11 mouse cellular contexts compared by ENCODE assay signal in the genomic region with DNA sequence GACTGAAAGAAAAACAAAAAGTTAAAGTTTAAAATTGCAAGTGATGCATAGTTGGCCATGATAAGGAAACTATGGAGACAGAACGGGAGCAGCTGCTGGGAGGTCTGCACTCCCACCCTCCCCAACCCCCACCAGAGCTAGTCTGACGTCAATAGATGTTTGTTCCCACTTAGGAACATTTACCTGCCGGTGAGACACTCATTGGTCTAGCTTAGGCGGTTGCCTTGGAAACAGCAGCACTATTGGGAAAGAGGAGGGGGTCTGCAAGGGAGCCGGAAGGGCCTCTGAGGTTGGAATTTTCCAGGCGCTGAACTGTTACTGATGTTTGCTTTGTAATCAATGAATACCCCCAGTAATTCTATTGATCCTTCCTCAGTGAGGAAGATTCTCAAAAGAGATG.
A peak's percentile ranks its signal among the peaks of the same experiment; 100 is the strongest.
DNase-seq lines count a peak whose midpoint lies in the region; ATAC-seq lines count a peak whose summit lies in the region.
"Had no signal": no experiment of that assay in that cellular context is flagged by ENCODE, and none has a peak within 500 bp of the region (broad histone marks: within the 10 kb centered on the region; RNA-seq: fewer than 3 reads in every experiment).

No protein-coding gene starts in this region.

- ATAC-seq in kidney, embryonic 15.5 days (replicated peaks; ENCODE audit: low FRiP score) = peak; percentile 57; the same call in 1 of the 2 replicates
- peak; percentile 90 for ATAC-seq in hindbrain, embryonic 14.5 days (ENCODE audit: low FRiP score)
- peak; percentile 75 for ATAC-seq in midbrain, embryonic 14.5 days (ENCODE audit: low FRiP score, low TSS enrichment)
- no peak for ATAC-seq in granulocyte monocyte progenitor cell, adult 5-6 weeks (replicated peaks; ENCODE audit: poor library complexity, severe bottlenecking)

- H3K4me2 ChIP-seq in kidney, embryonic 15.5 days = peak overlapping the region; percentile 14
- 0 out of 2 replicates have a peak overlapping the region, but pooled peaks have one; percentile 2 for H3K4me2 ChIP-seq in hindbrain, embryonic 14.5 days (replicated peaks)
- no peak overlapping the region for H3K4me2 ChIP-seq in midbrain, embryonic 14.5 days (ENCODE audit: low read length)

- H3K27me3 ChIP-seq in kidney, embryonic 15.5 days = no peaks in the 10 kb centered on the region
- no peaks in the 10 kb centered on the region for H3K27me3 ChIP-seq in hindbrain, embryonic 14.5 days (ENCODE audit: control insufficient read depth, insufficient read depth, low read length)
- no peaks in the 10 kb centered on the region for H3K27me3 ChIP-seq in midbrain, embryonic 14.5 days (ENCODE audit: control insufficient read depth, insufficient read depth, low read length)

- H3K9ac ChIP-seq in kidney, embryonic 15.5 days = no peak overlapping the region
- H3K9ac ChIP-seq in hindbrain, embryonic 14.5 days = no peak overlapping the region
- H3K9ac ChIP-seq in midbrain, embryonic 14.5 days (replicated peaks; ENCODE audit: low read length) = no peak overlapping the region

- WGBS in kidney, embryonic 15.5 days = 16% methylated on average over 6 of the region's 6 CpGs
- 4% methylated on average over 6 of the region's 6 CpGs for WGBS in hindbrain, embryonic 14.5 days
- 6% methylated on average over 6 of the region's 6 CpGs for whole genome bisulfite sequencing in midbrain, embryonic 14.5 days

- peaks cover 42% of the 10 kb centered on the region for H3K4me1 ChIP-seq in kidney, embryonic 15.5 days
- peaks cover 22% of the 10 kb centered on the region for H3K4me1 ChIP-seq in hindbrain, embryonic 14.5 days (replicated peaks; ENCODE audit: control insufficient read depth, insufficient read depth, low read length)
- H3K4me1 ChIP-seq in midbrain, embryonic 14.5 days (ENCODE audit: control insufficient read depth, insufficient read depth, low read length) = peaks cover 18% of the 10 kb centered on the region

- no peak for DNase-seq in kidney, postnatal 25 days
- peak; percentile 77 for DNase-seq in embryo, embryonic 10.5 days (ENCODE audit: low spot score)
- peak; percentile 60 for DNase-seq in hindbrain, embryonic 14.5 days (ENCODE audit: low spot score)
- peak; percentile 85 for DNase-seq in midbrain, embryonic 14.5 days
- DNase-seq in spleen, adult 12 weeks (ENCODE audit: low spot score) = no peak
- no peak for DNase-seq in urinary bladder, adult 2 months (ENCODE audit: low spot score)
- DNase-seq: adrenal gland, postnatal 10 days; B cell, adult 2 months had no signal

- H3K4me3 ChIP-seq in kidney, embryonic 15.5 days (replicated peaks) = no peak overlapping the region
- no peak overlapping the region for H3K4me3 ChIP-seq in hindbrain, embryonic 14.5 days (replicated peaks; ENCODE audit: low read length)
- no peak overlapping the region for H3K4me3 ChIP-seq in midbrain, embryonic 14.5 days (replicated peaks; ENCODE audit: low read depth, low read length)
- H3K4me3 ChIP-seq: myocyte had no signal

- H3K36me3 ChIP-seq in kidney, embryonic 15.5 days = no peaks in the 10 kb centered on the region
- no peaks in the 10 kb centered on the region for H3K36me3 ChIP-seq in hindbrain, embryonic 14.5 days (replicated peaks; ENCODE audit: control insufficient read depth, insufficient read depth)
- H3K36me3 ChIP-seq in midbrain, embryonic 14.5 days (ENCODE audit: control insufficient read depth, insufficient read depth, low read length) = no peaks in the 10 kb centered on the region

- H3K27ac ChIP-seq in kidney, embryonic 15.5 days = peak overlapping the region; percentile 37; the same call in 1 of the 2 replicates
- peak overlapping the region; percentile 75 for H3K27ac ChIP-seq in hindbrain, embryonic 14.5 days
- H3K27ac ChIP-seq in midbrain, embryonic 14.5 days (replicated peaks; ENCODE audit: low read depth, low read length) = peak overlapping the region; percentile 53

- H3K9me3 ChIP-seq in kidney, embryonic 15.5 days (replicated peaks) = no peaks in the 10 kb centered on the region
- no peaks in the 10 kb centered on the region for H3K9me3 ChIP-seq in hindbrain, embryonic 14.5 days (ENCODE audit: control insufficient read depth, low read length)
- H3K9me3 ChIP-seq in midbrain, embryonic 14.5 days (ENCODE audit: control insufficient read depth, low read length) = no peaks in the 10 kb centered on the region

Comparison
In these comparisons a context has a peak if more than half of its experiments do, and no peak if none do; other contexts are left out.
1. DNase-seq: peak in embryo, embryonic 10.5 days (single experiment), hindbrain, embryonic 14.5 days (single experiment) and midbrain, embryonic 14.5 days (single experiment); none in kidney, postnatal 25 days (0 of 2), spleen, adult 12 weeks (single experiment) and urinary bladder, adult 2 months (single experiment).
2. Peak in every context shown above with its lines, with median percentiles within 50 percentile points of each other: H3K27ac ChIP-seq.